Mouse (Mus musculus): ENCODE results near the gene Rhbdd3.

- TF ChIP-seq CTCF (IDR thresholded peaks at IDR 0.05; ENCODE audit: low read depth, low read length) (no peak), POLR2AphosphoS5 (IDR thresholded peaks at IDR 0.05; ENCODE audit: insufficient replicate concordance, low read depth, low read length) (no peak), TAL1 (conservative IDR thresholded peaks at IDR 0.05; ENCODE audit: low read depth, low read length) (no peak), GATA1 (IDR thresholded peaks at IDR 0.05; ENCODE audit: borderline replicate concordance, low read length) (no peak)
Observed at GRCm38 (mm10) chr11:5057064-5057463, 41.7 kb upstream of the Rhbdd3 start.
